Mouse (Mus musculus): ENCODE measurements around the gene Daam1. TPM values are rescaled to one million over a fixed set of nuclear protein-coding genes. Genes with fewer than 3 reads are reported as not detected.

Gene Daam1
- total RNA-seq, 2 experiments from 2014 or later, result 75.5 to 78.1 TPM

GRCm38 (mm10) chr12:71980746-71981145 lies 149.9 kb downstream of the Daam1 start:
- ATAC-seq (replicated peaks; ENCODE audit: low FRiP score, poor library complexity, severe bottlenecking), result no peak

GRCm38 (mm10) chr12:71981250-71981649 lies 150.4 kb downstream of the Daam1 start:
- ATAC-seq (replicated peaks; ENCODE audit: low FRiP score, poor library complexity, severe bottlenecking), result no peak

- ATAC-seq (replicated peaks; ENCODE audit: low FRiP score, poor library complexity, severe bottlenecking), result no peak
Measured at GRCm38 (mm10) chr12:71981791-71982190, 150.9 kb downstream of the Daam1 start.

GRCm38 (mm10) chr12:71983102-71983715 lies 152.3 kb downstream of the Daam1 start:
- ATAC-seq (replicated peaks; ENCODE audit: low FRiP score, poor library complexity, severe bottlenecking), result no peak

- no peak for ATAC-seq (replicated peaks; ENCODE audit: low FRiP score, poor library complexity, severe bottlenecking)
Measured at GRCm38 (mm10) chr12:71987161-71987560, 156.3 kb downstream of the Daam1 start.

- no peak for ATAC-seq (replicated peaks; ENCODE audit: low FRiP score, poor library complexity, severe bottlenecking)
Measured at GRCm38 (mm10) chr12:71987885-71988284, 157.0 kb downstream of the Daam1 start.

GRCm38 (mm10) chr12:71989596-71989995 lies 158.7 kb downstream of the Daam1 start:
- no peak for ATAC-seq (replicated peaks; ENCODE audit: low FRiP score, poor library complexity, severe bottlenecking)

- ATAC-seq (replicated peaks; ENCODE audit: low FRiP score, poor library complexity, severe bottlenecking), result no peak
Measured at GRCm38 (mm10) chr12:71992599-71993210, 161.8 kb downstream of the Daam1 start.

- ATAC-seq (replicated peaks; ENCODE audit: low FRiP score, poor library complexity, severe bottlenecking), result no peak
Measured at GRCm38 (mm10) chr12:71995831-71996230, 165.0 kb downstream of the Daam1 start.

GRCm38 (mm10) chr12:71996920-71997319 lies 166.0 kb downstream of the Daam1 start:
- ATAC-seq (replicated peaks; ENCODE audit: low FRiP score, poor library complexity, severe bottlenecking), result no peak

- no peak for ATAC-seq (replicated peaks; ENCODE audit: low FRiP score, poor library complexity, severe bottlenecking)
Measured at GRCm38 (mm10) chr12:71997364-71997763, 166.5 kb downstream of the Daam1 start.

GRCm38 (mm10) chr12:71998653-71999052 lies 167.8 kb downstream of the Daam1 start:
- ATAC-seq (replicated peaks; ENCODE audit: low FRiP score, poor library complexity, severe bottlenecking), result no peak

- no peak for ATAC-seq (replicated peaks; ENCODE audit: low FRiP score, poor library complexity, severe bottlenecking)
Measured at GRCm38 (mm10) chr12:71999671-72000070, 168.8 kb downstream of the Daam1 start.

GRCm38 (mm10) chr12:72001811-72002210 lies 170.9 kb downstream of the Daam1 start:
- ATAC-seq (replicated peaks; ENCODE audit: low FRiP score, poor library complexity, severe bottlenecking), result no peak

GRCm38 (mm10) chr12:72005307-72005706 lies 174.4 kb downstream of the Daam1 start:
- no peak for ATAC-seq (replicated peaks; ENCODE audit: low FRiP score, poor library complexity, severe bottlenecking)

- no peak for ATAC-seq (replicated peaks; ENCODE audit: low FRiP score, poor library complexity, severe bottlenecking)
Measured at GRCm38 (mm10) chr12:72007656-72008055, 176.8 kb downstream of the Daam1 start.

GRCm38 (mm10) chr12:72009051-72009902 lies 178.4 kb downstream of the Daam1 start:
- no peak for ATAC-seq (replicated peaks; ENCODE audit: low FRiP score, poor library complexity, severe bottlenecking)

GRCm38 (mm10) chr12:72011404-72011803 lies 180.5 kb downstream of the Daam1 start:
- no peak for ATAC-seq (replicated peaks; ENCODE audit: low FRiP score, poor library complexity, severe bottlenecking)

- no peak for ATAC-seq (replicated peaks; ENCODE audit: low FRiP score, poor library complexity, severe bottlenecking)
Measured at GRCm38 (mm10) chr12:72012126-72012525, 181.2 kb downstream of the Daam1 start.

GRCm38 (mm10) chr12:72013711-72014354 lies 183.0 kb downstream of the Daam1 start:
- ATAC-seq (replicated peaks; ENCODE audit: low FRiP score, poor library complexity, severe bottlenecking), result no peak
